Mouse (Mus musculus) embryonic fibroblast, embryonic 13.5 days (primary cell): ENCODE results near the gene Srsf1. TPM values are rescaled to one million over a fixed set of nuclear protein-coding genes. Genes with fewer than 3 reads are reported as not detected.
A peak's percentile ranks its signal among the peaks of the same experiment; 100 is the strongest.

Experiments used
- H3K27ac ChIP-seq: 2 replicates; pipeline ENCODE4 v1.5.1; 2012; ENCODE audit warnings: low read length, control low read depth, inconsistent platforms; ENCODE audit not compliant: insufficient read depth
- H3K4me1 ChIP-seq: 2 replicates; pipeline ENCODE4 v1.6.1; 2011; ENCODE audit warnings: low read length; ENCODE audit not compliant: control insufficient read depth, insufficient read depth
- H3K4me3 ChIP-seq: 2 replicates; pipeline ENCODE4 v1.5.1; 2011; ENCODE audit warnings: mild to moderate bottlenecking, control low read depth, low read length; ENCODE audit not compliant: insufficient read depth
- CTCF ChIP-seq: IDR thresholded peaks from 2 replicates; pipeline ENCODE4 v1.5.1; 2011; ENCODE audit warnings: mild to moderate bottlenecking, control low read depth, low read length, moderate library complexity, borderline replicate concordance; ENCODE audit not compliant: insufficient read depth
- POLR2A ChIP-seq: IDR thresholded peaks from 2 replicates; pipeline ENCODE4 v1.6.1; 2011; ENCODE audit warnings: low read depth, mild to moderate bottlenecking, control low read depth, low read length, moderate library complexity
- polyA plus RNA-seq: library from polyadenylated mRNA; stranded (reverse); fragments of >200 nt; gene quantifications from 2 replicates; pipeline ENCODE4 v1.2.4, GENCODE M21; 2011; ENCODE audit warnings: low read depth; ENCODE audit not compliant: missing spikeins, insufficient read length

Gene Srsf1
- polyA plus RNA-seq, 1 experiment = 361 TPM

GRCm38 (mm10) chr11:88068411-88069245 is 21.5 kb downstream of the Srsf1 start:
- peak overlapping the region; percentile 99 for H3K4me3 ChIP-seq
- peaks cover 13% of the 10 kb centered on the region for H3K4me1 ChIP-seq
- TF ChIP-seq POLR2A (peak; percentile 49), CTCF (no peak)
- peak overlapping the region; percentile 84 for H3K27ac ChIP-seq

GRCm38 (mm10) chr11:88069246-88069570 is 22.0 kb downstream of the Srsf1 start:
- peak overlapping the region; percentile 84 for H3K27ac ChIP-seq
- H3K4me3 ChIP-seq = peak overlapping the region; percentile 99
- peaks cover 13% of the 10 kb centered on the region for H3K4me1 ChIP-seq
- TF ChIP-seq POLR2A (no peak), CTCF (no peak)

GRCm38 (mm10) chr11:88070392-88070791 is 23.2 kb downstream of the Srsf1 start:
- Histone ChIP-seq H3K4me3 (peak overlapping the region; percentile 99), H3K27ac (peak overlapping the region; percentile 84), H3K4me1 (peaks cover 13% of the 10 kb centered on the region)
- TF ChIP-seq CTCF (no peak), POLR2A (no peak)

- Histone ChIP-seq H3K27ac (peak overlapping the region; percentile 84), H3K4me3 (peak overlapping the region; percentile 7; the same call in 1 of the 2 replicates), H3K4me1 (peaks cover 13% of the 10 kb centered on the region)
- no peak for TF ChIP-seq CTCF
- no peak for TF ChIP-seq POLR2A
Measured at GRCm38 (mm10) chr11:88071113-88071512, 23.9 kb downstream of the Srsf1 start.

- Histone ChIP-seq H3K4me1 (peaks cover 13% of the 10 kb centered on the region), H3K4me3 (no peak overlapping the region), H3K27ac (no peak overlapping the region)
- TF ChIP-seq CTCF (no peak), POLR2A (no peak)
Measured at GRCm38 (mm10) chr11:88073343-88073875, 26.2 kb downstream of the Srsf1 start.

- no peak overlapping the region for H3K4me3 ChIP-seq
- no peak for TF ChIP-seq POLR2A
- TF ChIP-seq CTCF = no peak
- H3K27ac ChIP-seq = no peak overlapping the region
- H3K4me1 ChIP-seq = peaks cover 9% of the 10 kb centered on the region
Measured at GRCm38 (mm10) chr11:88075701-88076100, 28.5 kb downstream of the Srsf1 start.

- H3K4me3 ChIP-seq = no peak overlapping the region
Measured at GRCm38 (mm10) chr11:88076394-88076793, 29.2 kb downstream of the Srsf1 start.

GRCm38 (mm10) chr11:88083699-88084098 is 36.5 kb downstream of the Srsf1 start:
- H3K27ac ChIP-seq = no peak overlapping the region
- no peak for TF ChIP-seq CTCF
- TF ChIP-seq POLR2A = no peak

More at GRCm38 (mm10) chr11:88076394-88076793, 29.2 kb downstream of the Srsf1 start:
- Histone ChIP-seq H3K4me1 (peaks cover 4% of the 10 kb centered on the region), H3K27ac (no peak overlapping the region)
- TF ChIP-seq POLR2A (no peak), CTCF (no peak)

GRCm38 (mm10) chr11:88086737-88087627 is 39.8 kb downstream of the Srsf1 start:
- TF ChIP-seq CTCF (no peak), POLR2A (no peak)
- Histone ChIP-seq H3K4me1 (0 out of 2 replicates have a peak, but pooled peaks cover 3% of the 10 kb centered on the region), H3K27ac (peak overlapping the region; percentile 19; the same call in 1 of the 2 replicates), H3K4me3 (peak overlapping the region; percentile 14; the same call in 1 of the 2 replicates)

More at GRCm38 (mm10) chr11:88083699-88084098, 36.5 kb downstream of the Srsf1 start:
- H3K4me1 ChIP-seq = no peaks in the 10 kb centered on the region
- H3K4me3 ChIP-seq = no peak overlapping the region
